Mouse (Mus musculus) testis, adult 2 months (tissue): ENCODE results near the gene Rps6kc1.

Source experiments
- CTCF ChIP-seq: fragments of 200-500 bp; IDR thresholded peaks from 2 replicates; pipeline ENCODE4 v1.5.1; 2012; ENCODE audit warnings: low read depth, mild to moderate bottlenecking, inconsistent platforms, low read length, moderate library complexity; ENCODE audit not compliant: control insufficient read depth, insufficient read depth, insufficient replicate concordance
- POLR2A ChIP-seq: fragments of 200-500 bp; IDR thresholded peaks from 2 replicates; pipeline ENCODE4 v1.6.1; 2012; ENCODE audit warnings: low read depth, mild to moderate bottlenecking, inconsistent platforms, low read length, moderate library complexity; ENCODE audit not compliant: control insufficient read depth

- TF ChIP-seq CTCF (no peak), POLR2A (no peak)
These were observed 35.8 kb downstream of the Rps6kc1 start for GRCm38 (mm10) chr1:190875751-190876150.
